Mouse (Mus musculus) limb, embryonic 13.5 days (tissue): ENCODE results near the gene Ripply1. TPM values are rescaled to one million over a fixed set of nuclear protein-coding genes. Genes with fewer than 3 reads are reported as not detected.

ENCODE experiments used
- ATAC-seq: fragments of 200-750 bp; cut with Nextera tagmentation; 2 replicates; pipeline ENCODE4 v1.8.0; 2017; ENCODE audit warnings: low read depth, moderate number of reproducible peaks, moderate TSS enrichment; ENCODE audit not compliant: low FRiP score
- H3K27ac ChIP-seq: fragments of 300-500 bp; sonication (generic); 2 replicates; pipeline ENCODE4 v1.5.1; 2015; ENCODE audit warnings: inconsistent platforms, mild to moderate bottlenecking, moderate library complexity
- H3K27me3 ChIP-seq: fragments of 300-500 bp; sonication (generic); 2 replicates; pipeline ENCODE4 v1.6.1; 2015; ENCODE audit warnings: mild to moderate bottlenecking, inconsistent platforms
- H3K36me3 ChIP-seq: fragments of 300-500 bp; sonication (generic); 2 replicates; pipeline ENCODE4 v1.6.1; 2015; ENCODE audit warnings: inconsistent platforms, mild to moderate bottlenecking, moderate library complexity
- H3K4me1 ChIP-seq: fragments of 300-500 bp; sonication (generic); 2 replicates; pipeline ENCODE4 v1.6.1; 2015; ENCODE audit warnings: inconsistent platforms
- H3K4me2 ChIP-seq: fragments of 300-500 bp; sonication (generic); replicated peaks from 2 replicates; pipeline ENCODE4 v1.6.1; 2015; ENCODE audit warnings: inconsistent platforms, mild to moderate bottlenecking, moderate library complexity
- H3K4me3 ChIP-seq: fragments of 300-500 bp; sonication (generic); 2 replicates; pipeline ENCODE4 v1.5.1; 2015; ENCODE audit warnings: moderate library complexity, mild to moderate bottlenecking, inconsistent platforms
- H3K9ac ChIP-seq: fragments of 300-500 bp; sonication (generic); 2 replicates; pipeline ENCODE4 v1.6.1; 2015; ENCODE audit warnings: mild to moderate bottlenecking, inconsistent platforms
- H3K9me3 ChIP-seq: fragments of 300-500 bp; sonication (generic); 2 replicates; pipeline ENCODE4 v1.6.1; 2016; ENCODE audit warnings: inconsistent platforms
- WGBS: fragments of 180-500 bp; shearing (Covaris S2); methylation state at CpG from one replicate; pipeline ENCODE4 v1.1.7; 2015; 5-methylcytosine and 5-hydroxymethylcytosine counted together
- polyA plus RNA-seq: library from polyadenylated mRNA; unstranded; fragments of >200 nt; fragmentation: Nextera tagmentation; extraction: Ambion mirVana; gene quantifications from 2 replicates; pipeline ENCODE4 v1.2.1, GENCODE M21; 2015

Ripply1 gene
- polyA plus RNA-seq, 1 experiment from 2014 or later, result 0.18 TPM

- Histone ChIP-seq H3K36me3 (no peaks in the 10 kb centered on the region), H3K4me1 (0 out of 2 replicates have a peak, but pooled peaks cover 3% of the 10 kb centered on the region), H3K4me3 (no peak overlapping the region), H3K27me3 (peaks cover 38% of the 10 kb centered on the region), H3K27ac (no peak overlapping the region), H3K9ac (no peak overlapping the region), H3K9me3 (no peaks in the 10 kb centered on the region), H3K4me2 (no peak overlapping the region)
- no peak for ATAC-seq
- WGBS, result 87% methylated on average over 4 of the region's 4 CpGs
These were observed 23.8 kb upstream of the Ripply1 start for GRCm38 (mm10) chrX:139805918-139806317.

GRCm38 (mm10) chrX:139803028-139803427 lies 20.9 kb upstream of the Ripply1 start:
- ATAC-seq, result no peak
- H3K4me1 ChIP-seq, result 0 out of 2 replicates have a peak, but pooled peaks cover 2% of the 10 kb centered on the region
- H3K27me3 ChIP-seq, result peaks cover 32% of the 10 kb centered on the region
- H3K27ac ChIP-seq, result no peak overlapping the region
- 73% methylated on average over 2 of the region's 2 CpGs for WGBS
- H3K4me3 ChIP-seq, result no peak overlapping the region
- no peaks in the 10 kb centered on the region for H3K9me3 ChIP-seq
- H3K36me3 ChIP-seq, result no peaks in the 10 kb centered on the region
- no peak overlapping the region for H3K9ac ChIP-seq
- no peak overlapping the region for H3K4me2 ChIP-seq

DNA sequence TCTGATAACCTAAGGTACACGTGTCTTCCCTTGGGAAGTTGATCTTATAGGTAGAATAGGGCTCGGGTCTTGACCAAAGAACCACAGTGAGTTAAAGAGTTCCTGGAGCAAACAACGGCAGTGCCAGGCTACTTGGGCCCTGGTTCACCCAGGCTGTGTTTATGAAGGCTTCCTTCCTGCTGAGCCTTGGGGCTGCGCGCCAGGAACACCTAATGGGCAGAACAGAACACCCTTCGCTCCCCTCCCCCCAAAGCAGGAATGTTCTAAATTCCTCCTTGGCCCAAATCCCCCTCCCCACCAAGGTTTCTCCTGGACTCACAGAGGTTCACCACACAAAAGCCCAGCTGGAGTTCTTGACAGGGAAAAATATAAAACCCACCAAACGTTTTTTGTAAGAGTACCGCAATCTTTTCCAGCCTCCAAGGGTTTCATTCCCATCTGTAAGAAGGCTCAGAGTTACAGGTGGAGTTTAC lies 18.3 kb upstream of the Ripply1 start, which contains the start of gene Cldn2:
TSS of gene Cldn2 (plus strand) at position 423 of the 473 bp plus-strand sequence.
- 59% methylated on average over 8 of the region's 8 CpGs for WGBS
- H3K9ac ChIP-seq, result no peak within 1 kb of the TSS
- peaks cover 40% of the 10 kb centered on the region for H3K27me3 ChIP-seq
- no peak for ATAC-seq
- no peaks in the 10 kb centered on the region for H3K4me1 ChIP-seq
- no peak within 1 kb of the TSS for H3K27ac ChIP-seq
- no peak within 1 kb of the TSS for H3K4me2 ChIP-seq
- no peaks in the 10 kb centered on the region for H3K36me3 ChIP-seq
- no peaks in the 10 kb centered on the region for H3K9me3 ChIP-seq
- H3K4me3 ChIP-seq, result no peak within 1 kb of the TSS

GRCm38 (mm10) chrX:139799953-139800352 lies 17.8 kb upstream of the Ripply1 start:
- peaks cover 42% of the 10 kb centered on the region for H3K27me3 ChIP-seq
- H3K9me3 ChIP-seq, result no peaks in the 10 kb centered on the region
- no peaks in the 10 kb centered on the region for H3K4me1 ChIP-seq
- ATAC-seq, result no peak
- no peak overlapping the region for H3K9ac ChIP-seq
- no peak overlapping the region for H3K4me3 ChIP-seq
- no peak overlapping the region for H3K27ac ChIP-seq
- no peak overlapping the region for H3K4me2 ChIP-seq
- no peaks in the 10 kb centered on the region for H3K36me3 ChIP-seq
- WGBS, result 73% methylated on average over 3 of the region's 3 CpGs

- no peaks in the 10 kb centered on the region for H3K36me3 ChIP-seq
- H3K4me1 ChIP-seq, result no peaks in the 10 kb centered on the region
- H3K4me3 ChIP-seq, result no peak overlapping the region
- peaks cover 40% of the 10 kb centered on the region for H3K27me3 ChIP-seq
- no peak overlapping the region for H3K27ac ChIP-seq
- H3K9me3 ChIP-seq, result no peaks in the 10 kb centered on the region
- no peak overlapping the region for H3K4me2 ChIP-seq
- 75% methylated on average over 9 of the region's 9 CpGs for WGBS
- no peak overlapping the region for H3K9ac ChIP-seq
- no peak for ATAC-seq
These were observed 15.7 kb upstream of the Ripply1 start for GRCm38 (mm10) chrX:139797875-139798274.

DNA sequence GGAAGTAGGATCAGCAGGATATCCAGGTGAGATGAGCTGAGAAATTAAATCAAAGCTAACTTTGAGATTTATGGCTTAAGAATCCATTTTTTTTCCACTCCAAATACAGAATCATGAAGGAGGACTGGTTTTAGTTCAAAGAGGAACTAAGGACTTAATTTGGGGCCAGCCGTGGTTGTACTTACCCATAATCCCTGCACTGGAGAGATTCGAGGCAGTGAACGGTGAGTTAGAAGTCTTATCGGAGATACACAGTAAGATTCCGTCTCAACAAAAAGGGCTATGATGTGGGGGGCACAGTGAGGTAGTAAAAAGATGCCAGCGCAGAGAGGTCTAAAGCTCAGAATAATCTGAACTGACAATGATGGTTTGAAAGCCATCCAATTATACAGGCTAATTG lies 13.9 kb upstream of the Ripply1 start:
- ATAC-seq, result no peak
- Histone ChIP-seq H3K9me3 (no peaks in the 10 kb centered on the region), H3K4me1 (no peaks in the 10 kb centered on the region), H3K9ac (no peak overlapping the region), H3K4me2 (no peak overlapping the region), H3K36me3 (no peaks in the 10 kb centered on the region), H3K27me3 (peaks cover 36% of the 10 kb centered on the region; the same call in 1 of the 2 replicates), H3K4me3 (no peak overlapping the region), H3K27ac (no peak overlapping the region)
- 76% methylated on average over 6 of the region's 6 CpGs for WGBS

GRCm38 (mm10) chrX:139794072-139794845 lies 12.1 kb upstream of the Ripply1 start:
- no peaks in the 10 kb centered on the region for H3K4me1 ChIP-seq
- no peaks in the 10 kb centered on the region for H3K36me3 ChIP-seq
- no peak overlapping the region for H3K9ac ChIP-seq
- WGBS, result 83% methylated on average over 7 of the region's 7 CpGs
- H3K27ac ChIP-seq, result no peak overlapping the region
- H3K4me2 ChIP-seq, result no peak overlapping the region
- ATAC-seq, result no peak
- peaks cover 37% of the 10 kb centered on the region; the same call in 1 of the 2 replicates for H3K27me3 ChIP-seq
- no peaks in the 10 kb centered on the region for H3K9me3 ChIP-seq
- no peak overlapping the region for H3K4me3 ChIP-seq

- H3K27me3 ChIP-seq, result peaks cover 42% of the 10 kb centered on the region
- H3K9ac ChIP-seq, result no peak overlapping the region
- no peaks in the 10 kb centered on the region for H3K36me3 ChIP-seq
- H3K4me3 ChIP-seq, result no peak overlapping the region
- 27% methylated on average over 1 of the region's 1 CpGs for WGBS
- no peaks in the 10 kb centered on the region for H3K4me1 ChIP-seq
- H3K9me3 ChIP-seq, result no peaks in the 10 kb centered on the region
- no peak overlapping the region for H3K27ac ChIP-seq
- ATAC-seq, result no peak
- no peak overlapping the region for H3K4me2 ChIP-seq
These were observed 3.6 kb upstream of the Ripply1 start for GRCm38 (mm10) chrX:139785764-139786163.

DNA sequence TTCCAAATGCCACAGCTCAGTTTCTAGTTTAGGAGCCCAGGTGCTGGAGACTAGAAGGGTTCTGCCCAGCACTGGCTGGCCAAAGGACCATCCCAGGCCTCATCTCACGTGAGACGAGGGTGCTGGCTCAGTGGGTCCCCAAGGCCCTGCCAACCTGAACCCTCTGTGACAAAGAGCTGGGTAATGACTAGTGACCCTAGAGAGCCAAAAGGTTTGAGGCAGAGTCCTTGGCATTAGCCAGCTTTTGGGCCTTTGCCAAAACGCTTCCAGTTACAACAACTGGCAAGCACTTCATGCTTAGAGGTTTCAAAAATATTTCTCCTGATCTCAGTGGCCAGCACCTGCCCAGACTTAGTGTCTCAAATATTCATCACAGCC lies 881 bp upstream of the Ripply1 start:
- Histone ChIP-seq H3K27me3 (peaks cover 49% of the 10 kb centered on the region), H3K4me3 (no peak overlapping the region), H3K27ac (no peak overlapping the region), H3K9me3 (no peaks in the 10 kb centered on the region), H3K36me3 (no peaks in the 10 kb centered on the region), H3K4me1 (no peaks in the 10 kb centered on the region), H3K4me2 (no peak overlapping the region), H3K9ac (no peak overlapping the region)
- no peak for ATAC-seq
- WGBS, result 64% methylated on average over 3 of the region's 3 CpGs

DNA sequence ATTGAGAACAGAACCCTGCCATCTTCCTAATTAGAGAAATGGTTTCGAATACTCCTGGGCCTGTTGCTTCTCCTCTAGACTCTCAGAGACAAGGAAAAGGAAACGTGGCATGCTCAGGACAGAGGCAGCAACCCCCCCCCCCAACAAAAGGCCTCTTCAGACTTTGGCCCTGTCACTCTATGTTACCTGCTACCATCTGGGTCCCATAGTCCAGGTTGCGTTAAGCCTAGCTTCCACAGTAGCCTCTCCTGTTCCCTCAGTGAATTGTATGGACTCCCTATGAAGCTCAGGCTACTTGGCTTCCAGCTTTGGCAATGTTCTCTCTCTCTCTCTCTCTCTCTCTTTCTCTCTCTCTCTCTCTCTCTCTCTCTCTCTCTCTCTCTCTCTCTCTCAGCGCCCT lies 590 bp downstream of the Ripply1 start:
- Histone ChIP-seq H3K9ac (no peak overlapping the region), H3K9me3 (no peaks in the 10 kb centered on the region), H3K4me1 (no peaks in the 10 kb centered on the region), H3K4me2 (no peak overlapping the region), H3K36me3 (no peaks in the 10 kb centered on the region), H3K27ac (no peak overlapping the region), H3K27me3 (peaks cover 55% of the 10 kb centered on the region), H3K4me3 (no peak overlapping the region)
- WGBS, result 76% methylated on average over 4 of the region's 4 CpGs
- no peak for ATAC-seq

GRCm38 (mm10) chrX:139780988-139781387 lies 1.2 kb downstream of the Ripply1 start:
- peaks cover 51% of the 10 kb centered on the region for H3K27me3 ChIP-seq
- H3K36me3 ChIP-seq, result no peaks in the 10 kb centered on the region
- no peak for ATAC-seq
- no peak overlapping the region for H3K4me2 ChIP-seq
- H3K9ac ChIP-seq, result no peak overlapping the region
- H3K4me1 ChIP-seq, result no peaks in the 10 kb centered on the region
- no peak overlapping the region for H3K4me3 ChIP-seq
- no peaks in the 10 kb centered on the region for H3K9me3 ChIP-seq
- 40% methylated on average over 3 of the region's 3 CpGs for WGBS
- no peak overlapping the region for H3K27ac ChIP-seq

DNA sequence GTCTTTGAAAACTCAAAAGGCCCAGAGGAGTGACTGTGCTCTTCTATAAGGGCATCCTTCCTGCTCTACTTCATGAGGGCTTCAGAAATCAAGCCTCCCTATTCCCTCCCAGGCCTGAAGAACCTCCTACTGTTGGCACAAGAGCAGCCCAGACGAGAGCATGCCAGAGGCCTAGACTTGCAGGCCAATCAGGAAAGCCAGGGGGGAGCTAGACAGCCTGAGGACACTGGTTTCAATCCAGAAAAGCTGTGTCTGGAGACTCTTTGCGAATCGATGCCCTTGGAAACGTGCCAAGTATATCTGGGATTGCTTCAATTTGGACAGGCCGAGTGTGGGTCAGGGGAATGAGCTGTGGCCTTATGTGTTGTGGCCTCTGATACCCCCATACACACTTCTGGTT lies 2.8 kb downstream of the Ripply1 start:
- H3K4me3 ChIP-seq, result no peak overlapping the region
- H3K4me2 ChIP-seq, result no peak overlapping the region
- H3K36me3 ChIP-seq, result no peaks in the 10 kb centered on the region
- no peak overlapping the region for H3K27ac ChIP-seq
- no peak for ATAC-seq
- H3K9ac ChIP-seq, result no peak overlapping the region
- peaks cover 51% of the 10 kb centered on the region for H3K27me3 ChIP-seq
- no peaks in the 10 kb centered on the region for H3K4me1 ChIP-seq
- no peaks in the 10 kb centered on the region for H3K9me3 ChIP-seq
- WGBS, result 85% methylated on average over 5 of the region's 5 CpGs

- H3K27me3 ChIP-seq, result peaks cover 51% of the 10 kb centered on the region
- no peaks in the 10 kb centered on the region for H3K9me3 ChIP-seq
- H3K36me3 ChIP-seq, result no peaks in the 10 kb centered on the region
- H3K4me2 ChIP-seq, result no peak overlapping the region
- no peak overlapping the region for H3K4me3 ChIP-seq
- no peaks in the 10 kb centered on the region for H3K4me1 ChIP-seq
- no peak overlapping the region for H3K9ac ChIP-seq
- WGBS, result 88% methylated on average over 1 of the region's 1 CpGs
- no peak overlapping the region for H3K27ac ChIP-seq
- no peak for ATAC-seq
These were observed 3.3 kb downstream of the Ripply1 start for GRCm38 (mm10) chrX:139778886-139779285.
